Mouse (Mus musculus) ES-E14 (cell line): ENCODE data around the gene Erg28. TPM values are rescaled to one million over a fixed set of nuclear protein-coding genes. Genes with fewer than 3 reads are reported as not detected.

Source experiments
- DNase-seq: peaks from one replicate; pipeline ENCODE4 v3.0.0-alpha.2; 2013; ENCODE audit warnings: low read depth, low spot score
- H3K27ac ChIP-seq: 2 replicates; pipeline ENCODE4 v1.5.1; 2012; ENCODE audit warnings: low read depth, mild to moderate bottlenecking, low read length, moderate library complexity, mixed read lengths; ENCODE audit not compliant: poor library complexity, insufficient read depth, severe bottlenecking
- H3K36me3 ChIP-seq: 2 replicates; pipeline ENCODE4 v1.6.1; 2012; ENCODE audit warnings: mild to moderate bottlenecking, low read length, moderate library complexity, mixed read lengths; ENCODE audit not compliant: control insufficient read depth, poor library complexity, insufficient read depth, severe bottlenecking
- H3K4me1 ChIP-seq, 2 experiments: fragments of 150-350 bp in 1 of 2; sonication (generic) in 1 of 2; 2 replicates each; pipeline ENCODE4 v1.6.1; 2012; ENCODE audit warnings: low read length in 2 of 2, mild to moderate bottlenecking in 1 of 2, mixed read lengths in 1 of 2; ENCODE audit not compliant: control insufficient read depth in 2 of 2, insufficient read depth in 2 of 2, poor library complexity in 1 of 2
- H3K4me3 ChIP-seq, 2 experiments: fragments of 150-350 bp in 1 of 2; sonication (generic) in 1 of 2; 2 replicates each; pipeline ENCODE4 v1.5.1; 2012; ENCODE audit warnings: low read length in 2 of 2, low read depth in 1 of 2, mild to moderate bottlenecking in 1 of 2, mixed read lengths in 1 of 2; ENCODE audit not compliant: insufficient read depth in 1 of 2, poor library complexity in 1 of 2, severe bottlenecking in 1 of 2
- H3K9ac ChIP-seq: 2 replicates; pipeline ENCODE4 v1.6.1; 2012; ENCODE audit warnings: low read depth, mild to moderate bottlenecking, low read length, mixed read lengths; ENCODE audit not compliant: poor library complexity, insufficient read depth, severe bottlenecking
- H3K9me3 ChIP-seq: fragments of 150-350 bp; sonication (generic); 2 replicates; pipeline ENCODE4 v1.6.1; 2012; ENCODE audit warnings: low read depth, mild to moderate bottlenecking, low read length; ENCODE audit not compliant: control insufficient read depth, insufficient read depth
- CHD2 ChIP-seq: IDR thresholded peaks from 2 replicates; pipeline ENCODE4 v1.6.1; 2014; ENCODE audit warnings: mild to moderate bottlenecking, low read depth, low read length, inconsistent platforms
- HCFC1 ChIP-seq: IDR thresholded peaks from 2 replicates; pipeline ENCODE4 v1.6.1; 2012; ENCODE audit warnings: low read length, inconsistent platforms, borderline replicate concordance; ENCODE audit not compliant: insufficient read depth
- MAFK ChIP-seq: IDR thresholded peaks from 2 replicates; pipeline ENCODE4 v1.6.1; 2014; ENCODE audit warnings: mild to moderate bottlenecking, low read depth, low read length, inconsistent platforms; ENCODE audit not compliant: insufficient read depth
- ZC3H11A ChIP-seq: IDR thresholded peaks from 2 replicates; pipeline ENCODE4 v1.6.1; 2012; ENCODE audit warnings: low read depth, mild to moderate bottlenecking, inconsistent platforms, low read length, borderline replicate concordance
- ZNF384 ChIP-seq: IDR thresholded peaks from 2 replicates; pipeline ENCODE4 v1.6.1; 2012; ENCODE audit warnings: low read depth, low read length, inconsistent platforms
- in situ Hi-C, 2 experiments: fragments of 600-800 bp; cut with MboI; formaldehyde crosslinking; loops; one replicate each; pipeline ENCODE4 v1.15.1; 2025; ENCODE audit warnings: low sequenced_read_pairs in 2 of 2, inconsistent platforms in 1 of 2; ENCODE audit not compliant: unreplicated experiment in 2 of 2
- total RNA-seq: library from RNA; depleted of rRNA; stranded (reverse); fragments of 300-350 nt; gene quantifications from 2 replicates; pipeline ENCODE4 v1.2.3, GENCODE M21; 2012; rRNA removed

Gene Erg28
- 87.3 and 95.1 TPM in 2 replicates for total RNA-seq

DNA sequence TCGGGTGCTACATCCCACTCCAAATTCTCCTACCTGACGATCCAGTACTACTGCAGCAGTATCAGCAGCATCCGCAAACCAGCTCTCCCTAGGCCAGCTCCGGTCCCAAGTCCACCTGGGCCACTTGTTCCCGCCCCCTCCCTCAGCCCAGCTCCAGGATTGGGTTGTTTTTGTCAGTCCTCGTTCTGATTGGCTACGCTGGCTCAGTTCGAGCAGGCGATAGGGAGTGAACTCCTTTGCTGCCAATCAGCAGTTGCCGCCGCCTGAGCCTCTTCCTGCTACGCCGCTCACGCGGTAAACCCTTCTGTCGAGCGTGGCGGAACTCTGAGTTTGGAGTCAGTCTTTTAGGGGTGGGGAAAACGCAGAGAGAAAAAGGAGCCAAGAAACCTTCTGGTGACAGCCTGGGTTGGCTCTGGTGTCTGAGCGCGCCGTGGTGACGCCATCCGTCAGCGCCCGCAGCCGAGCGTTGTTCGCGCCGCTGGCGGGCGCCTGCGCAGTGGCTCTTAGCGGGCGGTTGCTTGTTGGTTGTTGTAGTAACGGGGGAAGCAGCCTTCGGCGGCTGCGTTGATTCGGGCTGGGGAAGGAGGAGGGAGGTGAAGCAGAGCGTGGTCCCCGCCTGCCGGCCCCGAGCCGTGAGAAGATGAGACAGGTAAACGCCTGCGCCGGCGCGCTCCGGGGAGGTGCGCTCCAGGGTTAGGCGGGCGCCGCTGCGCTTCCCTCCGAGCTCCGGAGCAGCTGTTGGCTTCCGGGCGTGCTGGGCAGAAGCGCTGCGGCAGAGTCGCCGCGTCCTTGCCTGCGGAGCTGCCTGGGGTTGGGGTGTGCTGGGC is at the start of gene Erg28, which contains the start of gene Ttll5:
Erg28 (minus strand) TSS at position 113 of the 827 bp plus-strand sequence.
Ttll5 (plus strand) TSS at position 222 of the 827 bp plus-strand sequence.
- no peaks in the 10 kb centered on the region for H3K9me3 ChIP-seq
- peak; percentile 94 for DNase-seq
- in situ Hi-C loops, result no loop called here
- 0 out of 4 replicates have a peak, but pooled peaks cover 2 to 4% of the 10 kb centered on the region in 2 experiments for H3K4me1 ChIP-seq
- peak within 1 kb of the TSS; percentile 90 for H3K27ac ChIP-seq
- peaks cover 7% of the 10 kb centered on the region for H3K36me3 ChIP-seq
- H3K4me3 ChIP-seq, result peak within 1 kb of the TSS; percentile 68 to 88
- H3K9ac ChIP-seq, result peak within 1 kb of the TSS; percentile 91
- TF ChIP-seq CHD2, result peak; percentile 81
- no peak for TF ChIP-seq ZNF384
- peak; percentile 81 for TF ChIP-seq HCFC1

DNA sequence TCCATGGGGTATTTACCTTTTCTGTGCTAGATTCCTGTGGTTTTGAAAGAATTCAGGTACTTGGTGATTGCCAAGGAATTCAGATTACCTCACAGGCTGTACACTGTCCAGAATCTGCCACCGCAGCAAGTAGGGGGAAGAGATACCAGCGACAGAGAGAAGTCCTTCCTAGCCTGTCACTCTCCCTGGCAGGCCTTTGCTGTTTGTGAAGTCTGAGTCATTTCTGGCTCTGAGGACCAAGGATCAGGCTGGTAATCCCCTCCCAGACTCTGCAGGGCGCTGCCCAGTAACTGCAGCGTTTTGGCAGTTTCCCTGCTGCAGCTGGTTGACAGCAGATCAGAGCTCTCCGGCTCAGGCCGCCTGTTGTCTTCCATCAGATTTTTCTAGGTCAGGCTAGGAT is 45.1 kb upstream of the Erg28 start:
- no peak overlapping the region for H3K4me3 ChIP-seq
- TF ChIP-seq MAFK, result no peak
- no peak for TF ChIP-seq HCFC1
- in situ Hi-C loops, result no loop called here
- no peaks in the 10 kb centered on the region; the same call in 1 of the 2 replicates for H3K36me3 ChIP-seq
- H3K27ac ChIP-seq, result no peak overlapping the region
- no peak for DNase-seq
- no peaks in the 10 kb centered on the region for H3K4me1 ChIP-seq
- no peaks in the 10 kb centered on the region for H3K9me3 ChIP-seq
- no peak overlapping the region for H3K9ac ChIP-seq

DNA sequence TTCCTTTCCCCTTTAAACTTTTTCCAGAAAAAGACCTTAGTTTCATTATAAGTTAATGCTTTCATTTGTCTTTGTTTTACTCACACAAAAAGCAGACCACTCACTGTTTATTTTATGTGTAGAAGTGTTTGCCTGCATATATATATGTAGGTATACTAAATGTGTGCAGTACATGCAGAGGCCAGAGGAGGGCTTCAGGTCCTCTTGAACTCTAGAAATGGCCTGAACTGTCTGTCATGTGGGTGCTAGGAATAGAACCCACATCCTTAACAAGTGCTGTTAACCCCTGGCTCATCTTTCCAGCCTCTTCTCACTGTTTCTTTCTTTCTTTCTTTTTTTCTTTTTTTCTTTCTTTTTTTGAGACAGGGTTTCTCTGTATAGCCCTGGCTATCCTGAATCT is 42.8 kb upstream of the Erg28 start:
- Histone ChIP-seq H3K9me3 (no peaks in the 10 kb centered on the region), H3K9ac (no peak overlapping the region), H3K4me3 (no peak overlapping the region), H3K27ac (no peak overlapping the region), H3K36me3 (no peaks in the 10 kb centered on the region; the same call in none of the 2 replicates), H3K4me1 (no peaks in the 10 kb centered on the region)
- TF ChIP-seq ZC3H11A (no peak), MAFK (no peak), HCFC1 (no peak), ZNF384 (no peak), CHD2 (no peak)
- DNase-seq, result no peak
- in situ Hi-C loops, result no loop called here

DNA sequence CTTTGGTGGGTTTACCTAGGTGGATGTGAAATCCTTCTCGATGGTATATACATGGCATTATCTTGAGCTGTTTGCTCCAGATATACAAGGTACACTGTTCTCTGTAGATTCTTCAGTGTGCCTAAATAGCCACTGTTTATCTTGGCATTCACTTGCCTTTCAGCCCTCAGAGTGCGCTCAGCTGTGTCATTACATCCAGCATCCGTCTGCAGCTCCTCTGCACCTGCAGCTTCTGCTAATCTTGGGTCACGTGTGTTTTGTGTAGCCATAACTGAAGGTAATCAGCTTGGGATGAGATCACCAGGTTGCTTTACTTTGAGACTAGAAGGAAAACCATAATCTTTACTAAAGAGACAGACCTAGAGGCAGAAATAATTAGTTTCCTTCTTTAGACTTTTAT is 42.3 kb upstream of the Erg28 start:
- no peak overlapping the region for H3K27ac ChIP-seq
- no peak for DNase-seq
- no peak overlapping the region for H3K4me3 ChIP-seq
- in situ Hi-C loops, result no loop called here
- H3K36me3 ChIP-seq, result no peaks in the 10 kb centered on the region; the same call in none of the 2 replicates
- TF ChIP-seq CHD2, result no peak
- TF ChIP-seq ZC3H11A, result no peak
- TF ChIP-seq MAFK, result no peak
- TF ChIP-seq ZNF384, result no peak
- no peaks in the 10 kb centered on the region for H3K9me3 ChIP-seq
- no peaks in the 10 kb centered on the region for H3K4me1 ChIP-seq
- no peak overlapping the region for H3K9ac ChIP-seq

DNA sequence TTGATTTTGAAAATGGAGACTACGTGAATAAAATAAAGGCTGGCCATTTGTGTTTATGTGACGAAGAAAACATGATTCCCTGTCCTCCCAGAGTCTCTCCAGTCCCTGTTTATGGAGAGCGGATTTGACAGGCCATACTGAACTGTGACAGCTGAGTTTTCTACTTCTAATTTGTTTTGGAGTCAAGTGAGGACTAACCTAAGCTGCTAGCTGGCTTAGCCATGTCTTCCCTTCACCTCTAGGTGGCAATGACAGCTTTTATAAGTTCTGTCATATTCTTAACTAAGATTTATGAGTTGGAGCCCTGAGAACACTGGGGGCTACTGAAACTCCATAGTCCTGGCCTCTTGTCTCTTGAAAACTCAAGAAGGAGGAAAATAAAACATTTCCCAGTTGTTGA is 41.2 kb upstream of the Erg28 start:
- TF ChIP-seq ZC3H11A (no peak), ZNF384 (no peak), CHD2 (no peak), HCFC1 (no peak), MAFK (no peak)
- DNase-seq, result no peak
- in situ Hi-C loops, result no loop called here

More for the DNA sequence above, 41.2 kb upstream of the Erg28 start:
- H3K9me3 ChIP-seq, result no peaks in the 10 kb centered on the region
- no peaks in the 10 kb centered on the region for H3K4me1 ChIP-seq
- H3K9ac ChIP-seq, result no peak overlapping the region
- H3K36me3 ChIP-seq, result no peaks in the 10 kb centered on the region; the same call in none of the 2 replicates
- no peak overlapping the region for H3K27ac ChIP-seq
- H3K4me3 ChIP-seq, result no peak overlapping the region
